Mouse (Mus musculus): Measurements from ENCODE around the gene Olfr800.

The Olfr800 gene

GRCm38 (mm10) chr10:129657394-129657793 lies at the start of gene Olfr800:
Gene Olfr800, plus strand, starts transcription at chr10:129657694.
- DNase-seq, result no peak

- DNase-seq, result no peak
Observed at GRCm38 (mm10) chr10:129612470-129612869, 45.0 kb upstream of the Olfr800 start, which contains the start of gene Olfr796. Gene Olfr796, minus strand, starts transcription at chr10:129612570.

- no peak for DNase-seq
Observed at GRCm38 (mm10) chr10:129621724-129622123, 35.8 kb upstream of the Olfr800 start.

- no peak for DNase-seq
Observed at GRCm38 (mm10) chr10:129623251-129623650, 34.2 kb upstream of the Olfr800 start.

GRCm38 (mm10) chr10:129627834-129628233 lies 29.7 kb upstream of the Olfr800 start, which contains the start of gene Olfr798:
Gene Olfr798, minus strand, starts transcription at chr10:129627934.
- no peak for DNase-seq

DNA sequence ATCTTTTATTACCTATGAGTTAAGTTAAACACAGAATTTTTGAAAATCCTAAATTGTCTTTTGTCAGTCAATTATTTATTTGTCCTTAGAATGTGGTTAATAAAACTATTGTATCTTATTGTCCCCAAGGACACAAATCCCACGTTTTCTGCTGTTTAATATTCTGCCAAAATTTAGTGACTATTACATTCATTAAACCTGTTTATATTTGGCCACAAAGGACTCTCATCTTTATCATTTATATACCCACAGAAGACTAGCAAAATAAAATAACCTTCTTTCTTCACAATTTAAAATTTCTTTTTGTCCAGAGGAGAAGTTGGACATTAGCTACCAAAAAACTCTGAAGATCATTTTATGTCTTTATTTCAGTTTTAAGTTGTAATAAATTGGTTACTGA lies 20.3 kb upstream of the Olfr800 start, which contains the start of gene Olfr799:
Gene Olfr799, plus strand, starts transcription at position 301 of the 400 bp plus-strand sequence.
- DNase-seq, result no peak

DNA sequence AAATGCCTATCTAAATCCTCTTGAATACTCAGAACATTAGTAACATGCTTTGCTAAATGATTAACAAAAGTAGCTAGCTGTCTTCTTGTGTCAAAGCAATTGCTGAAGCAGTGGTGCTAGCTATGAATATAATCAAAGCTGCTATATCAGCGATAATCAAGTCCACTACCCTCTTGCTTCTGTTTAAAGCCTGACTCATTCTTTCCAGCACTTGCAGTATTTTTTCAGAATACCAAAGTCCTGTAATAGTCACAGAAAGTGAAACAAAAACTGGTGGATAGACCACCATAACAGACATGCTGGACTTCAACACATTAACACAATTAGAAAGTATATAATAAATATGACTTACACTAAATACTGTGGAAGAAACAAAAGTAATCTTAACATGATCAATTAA lies 5.7 kb upstream of the Olfr800 start:
- no peak for DNase-seq

GRCm38 (mm10) chr10:129673765-129674164 lies 16.3 kb downstream of the Olfr800 start, which contains the start of gene Olfr801:
Gene Olfr801, minus strand, starts transcription at chr10:129673865.
- no peak for DNase-seq

DNA sequence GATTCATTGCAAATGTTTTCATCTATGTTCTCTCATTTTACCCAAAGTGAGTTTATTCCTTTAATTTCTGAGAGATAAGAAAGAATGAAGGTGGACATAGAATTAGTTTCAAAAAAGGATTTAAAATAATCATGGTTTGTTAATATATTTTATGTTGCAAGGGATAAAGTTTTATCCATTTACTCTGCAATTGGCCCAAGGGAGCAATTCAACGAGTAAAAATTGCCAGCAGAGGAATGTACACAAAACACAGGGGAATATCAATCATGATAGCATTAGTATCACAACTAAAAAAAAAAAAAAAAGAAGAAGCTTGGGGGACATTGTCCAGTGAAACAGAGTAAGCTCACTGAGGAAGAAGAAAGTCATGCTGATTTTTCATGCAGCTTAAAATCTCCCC lies 30.6 kb downstream of the Olfr800 start, which contains the start of gene Olfr802:
Gene Olfr802, minus strand, starts transcription at position 101 of the 400 bp plus-strand sequence.
- DNase-seq, result no peak

DNA sequence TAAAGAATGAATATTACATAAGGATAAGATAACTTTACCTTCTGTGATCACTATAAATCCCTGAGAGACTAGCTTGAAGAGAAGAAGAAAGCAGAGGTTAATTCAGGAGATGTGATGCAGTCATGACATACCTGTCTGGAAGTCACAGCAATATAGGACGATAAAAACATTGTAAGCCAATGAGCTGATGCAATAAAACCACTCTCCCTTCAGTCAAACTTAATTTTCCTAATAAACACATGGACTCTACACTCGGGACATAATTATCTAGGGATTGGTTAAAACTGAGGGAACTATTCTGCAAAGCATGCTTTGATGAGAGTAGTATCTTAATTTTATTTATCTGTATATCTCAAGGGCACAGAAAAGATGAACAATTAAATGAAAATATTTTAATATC lies 36.7 kb downstream of the Olfr800 start, which contains the start of gene Olfr803:
Gene Olfr803, minus strand, starts transcription at position 101 of the 400 bp plus-strand sequence.
- DNase-seq, result no peak

- DNase-seq, result no peak
Observed at GRCm38 (mm10) chr10:129702910-129703309, 45.4 kb downstream of the Olfr800 start, which contains the start of gene Olfr804. Gene Olfr804, plus strand, starts transcription at chr10:129703210.

All from thymus, postnatal 25 days (tissue).